Mouse (Mus musculus) ES-Bruce4 (cell line): ENCODE measurements around the gene Ndufc2. TPM values are rescaled to one million over a fixed set of nuclear protein-coding genes. Genes with fewer than 3 reads are reported as not detected.
"Not testable (repeated sequence)": the region's sequence is repeated elsewhere in the genome, so short reads cannot be mapped to it uniquely, and the experiment has no call there.

ENCODE experiments used
- H3K27ac ChIP-seq: 2 replicates; pipeline ENCODE4 v1.5.1; 2012; ENCODE audit warnings: low read length, inconsistent platforms; ENCODE audit not compliant: insufficient read depth
- H3K27me3 ChIP-seq: 2 replicates; pipeline ENCODE4 v1.6.1; 2012; ENCODE audit warnings: mild to moderate bottlenecking, low read length, inconsistent platforms; ENCODE audit not compliant: control insufficient read depth, poor library complexity, insufficient read depth, severe bottlenecking
- H3K36me3 ChIP-seq: 2 replicates; pipeline ENCODE4 v1.6.1; 2012; ENCODE audit warnings: inconsistent platforms, mild to moderate bottlenecking, low read length, moderate library complexity; ENCODE audit not compliant: control insufficient read depth, poor library complexity, insufficient read depth, severe bottlenecking
- H3K4me1 ChIP-seq: one replicate; pipeline ENCODE4 v1.8.1; 2011; ENCODE audit warnings: low read length; ENCODE audit not compliant: control insufficient read depth, insufficient read depth
- H3K4me3 ChIP-seq: 2 replicates; pipeline ENCODE4 v1.5.1; 2011; ENCODE audit warnings: low read depth, mild to moderate bottlenecking, low read length
- H3K9ac ChIP-seq: 2 replicates; pipeline ENCODE4 v1.6.1; 2012; ENCODE audit warnings: low read depth, mild to moderate bottlenecking, inconsistent platforms; ENCODE audit not compliant: poor library complexity, severe bottlenecking
- H3K9me3 ChIP-seq: replicated peaks from 2 replicates; pipeline ENCODE4 v1.6.1; 2012; ENCODE audit warnings: mild to moderate bottlenecking, low read length, inconsistent platforms; ENCODE audit not compliant: control insufficient read depth, poor library complexity, insufficient read depth, severe bottlenecking
- CTCF ChIP-seq: IDR thresholded peaks from one replicate; pipeline ENCODE4 v1.8.1; 2011; ENCODE audit warnings: low read depth, low read length
- EP300 ChIP-seq: IDR thresholded peaks from 2 replicates; pipeline ENCODE4 v1.6.1; 2011; ENCODE audit warnings: low read depth, low read length; ENCODE audit not compliant: insufficient read depth
- POLR2A ChIP-seq: IDR thresholded peaks from one replicate; pipeline ENCODE4 v1.8.1; 2011; ENCODE audit warnings: low read length; ENCODE audit not compliant: insufficient read depth
- polyA plus RNA-seq: library from polyadenylated mRNA; stranded (reverse); fragments of >200 nt; gene quantifications from 2 replicates; pipeline ENCODE4 v1.2.4, GENCODE M21; 2011; ENCODE audit warnings: low read depth; ENCODE audit not compliant: missing spikeins, insufficient read depth, insufficient read length

Ndufc2 gene
- polyA plus RNA-seq, 1 experiment = 161 TPM

DNA sequence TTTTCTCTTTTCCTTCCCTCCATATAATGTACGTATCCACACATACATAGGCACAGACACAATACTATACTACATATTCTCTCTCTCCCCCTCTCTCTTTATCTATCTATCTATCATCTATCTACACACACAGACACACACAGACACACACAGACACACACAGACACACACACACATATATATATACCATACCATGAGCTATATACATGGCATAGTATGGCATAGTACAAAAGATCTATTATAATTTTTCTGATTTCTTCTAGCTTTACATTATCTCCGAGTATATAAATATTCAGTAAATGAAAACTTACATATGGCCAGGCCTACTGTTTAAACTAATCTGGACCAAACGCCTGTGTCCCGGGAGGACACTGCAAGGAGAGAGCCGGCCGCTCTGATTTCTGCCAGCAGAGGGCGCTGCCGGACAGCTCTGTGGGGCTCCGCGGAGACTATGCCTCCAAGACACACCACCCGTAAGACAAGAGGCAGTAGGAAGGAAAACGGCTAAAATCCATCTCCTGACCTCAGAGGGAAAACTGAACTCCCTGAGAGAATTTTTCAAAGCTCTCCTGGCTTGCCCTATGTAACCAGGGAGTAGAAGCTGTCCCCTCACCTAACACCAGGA is 24.9 kb downstream of the Ndufc2 start:
- Histone ChIP-seq H3K4me1 (no peaks in the 10 kb centered on the region), H3K27ac (no peak overlapping the region), H3K27me3 (no peaks in the 10 kb centered on the region), H3K4me3 (no peak overlapping the region), H3K36me3 (no peaks in the 10 kb centered on the region), H3K9ac (no peak overlapping the region), H3K9me3 (no peaks in the 10 kb centered on the region)
- TF ChIP-seq EP300 (no peak), CTCF (peak; percentile 90), POLR2A (no peak)

DNA sequence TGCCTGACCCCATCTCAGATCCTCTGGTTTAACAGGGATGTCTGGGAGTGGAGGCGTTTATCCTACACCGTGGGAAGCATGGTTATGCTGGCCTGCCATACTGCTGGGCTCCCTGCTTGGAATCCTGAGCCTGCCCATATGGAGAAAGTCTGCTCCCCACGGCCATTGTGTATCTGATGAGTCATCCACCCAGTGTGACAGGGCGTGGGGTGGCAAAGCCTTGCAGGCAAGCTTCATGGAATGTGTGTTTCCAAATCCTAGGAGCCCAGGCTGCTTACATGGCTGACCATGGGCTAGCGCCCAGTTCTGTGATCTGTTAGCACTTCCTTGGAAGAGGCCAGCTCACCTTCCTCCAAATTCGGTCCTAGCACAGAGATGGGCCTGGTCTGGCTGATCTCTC is 26.8 kb downstream of the Ndufc2 start:
- Histone ChIP-seq H3K27ac (no peak overlapping the region), H3K9ac (no peak overlapping the region)
- no peak for TF ChIP-seq EP300
- TF ChIP-seq CTCF = no peak
- TF ChIP-seq POLR2A = no peak

DNA sequence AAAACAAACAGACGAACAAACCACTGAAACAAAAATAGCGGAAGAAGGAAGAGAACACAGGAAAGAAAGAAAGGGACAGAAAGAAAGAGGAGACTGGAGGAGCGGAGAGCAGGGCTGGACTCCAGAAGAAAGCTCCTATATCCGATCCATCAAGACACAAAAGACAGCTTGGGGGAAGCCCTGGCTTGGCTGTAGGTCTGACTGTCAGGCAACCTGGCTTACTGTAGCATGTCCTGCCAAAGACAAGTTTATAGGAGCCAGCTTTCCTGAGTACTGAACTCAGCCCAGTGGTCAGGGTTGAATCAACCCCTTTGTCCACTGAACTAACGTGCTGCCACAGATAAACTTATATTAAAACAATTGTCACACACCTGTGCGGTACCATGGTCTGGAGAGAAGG is 27.5 kb downstream of the Ndufc2 start:
- Histone ChIP-seq H3K4me3 (no peak overlapping the region), H3K27ac (no peak overlapping the region), H3K36me3 (no peaks in the 10 kb centered on the region), H3K4me1 (no peaks in the 10 kb centered on the region), H3K9ac (no peak overlapping the region), H3K27me3 (no peaks in the 10 kb centered on the region), H3K9me3 (no peaks in the 10 kb centered on the region)
- no peak for TF ChIP-seq EP300
- TF ChIP-seq CTCF = no peak
- no peak for TF ChIP-seq POLR2A

More for the DNA sequence above, 26.8 kb downstream of the Ndufc2 start:
- H3K4me3 ChIP-seq = no peak overlapping the region
- no peaks in the 10 kb centered on the region for H3K9me3 ChIP-seq
- H3K36me3 ChIP-seq = no peaks in the 10 kb centered on the region
- H3K4me1 ChIP-seq = no peaks in the 10 kb centered on the region
- H3K27me3 ChIP-seq = no peaks in the 10 kb centered on the region

DNA sequence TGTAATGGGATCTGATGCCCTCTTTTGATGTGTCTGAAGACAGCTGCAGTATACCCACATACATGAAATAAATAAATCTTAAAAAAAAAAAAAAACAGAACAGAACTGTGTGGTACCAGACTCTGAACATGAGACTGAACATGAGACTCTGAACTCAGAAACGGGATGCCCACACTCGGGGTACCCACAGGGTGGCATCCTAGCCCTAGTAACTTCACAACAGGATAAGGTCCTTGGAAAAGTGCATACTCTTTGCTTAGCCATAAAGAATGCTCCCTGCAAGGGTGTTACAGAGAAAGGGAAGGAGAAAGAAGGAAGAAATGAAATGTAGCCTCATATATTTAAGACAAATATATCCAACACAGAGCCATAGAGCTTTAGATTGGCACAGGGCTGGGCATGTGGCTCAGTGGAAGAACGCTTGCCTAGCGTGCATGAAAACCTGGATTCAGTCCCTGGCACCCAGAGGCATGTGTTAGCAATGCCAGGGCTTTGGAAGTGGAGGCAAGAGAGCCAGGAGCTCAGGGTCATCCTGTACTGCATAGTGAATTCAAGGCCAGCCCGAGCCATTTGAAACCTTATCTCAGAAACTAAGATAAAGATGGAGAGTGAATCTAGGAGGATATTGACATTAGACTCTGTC is 28.1 kb downstream of the Ndufc2 start:
- TF ChIP-seq EP300 = no peak
- no peak for TF ChIP-seq POLR2A
- TF ChIP-seq CTCF = no peak
- H3K4me3 ChIP-seq = no peak overlapping the region
- H3K9ac ChIP-seq = no peak overlapping the region
- no peak overlapping the region for H3K27ac ChIP-seq
- no peaks in the 10 kb centered on the region for H3K4me1 ChIP-seq
- no peaks in the 10 kb centered on the region for H3K9me3 ChIP-seq
- H3K36me3 ChIP-seq = no peaks in the 10 kb centered on the region
- no peaks in the 10 kb centered on the region for H3K27me3 ChIP-seq

DNA sequence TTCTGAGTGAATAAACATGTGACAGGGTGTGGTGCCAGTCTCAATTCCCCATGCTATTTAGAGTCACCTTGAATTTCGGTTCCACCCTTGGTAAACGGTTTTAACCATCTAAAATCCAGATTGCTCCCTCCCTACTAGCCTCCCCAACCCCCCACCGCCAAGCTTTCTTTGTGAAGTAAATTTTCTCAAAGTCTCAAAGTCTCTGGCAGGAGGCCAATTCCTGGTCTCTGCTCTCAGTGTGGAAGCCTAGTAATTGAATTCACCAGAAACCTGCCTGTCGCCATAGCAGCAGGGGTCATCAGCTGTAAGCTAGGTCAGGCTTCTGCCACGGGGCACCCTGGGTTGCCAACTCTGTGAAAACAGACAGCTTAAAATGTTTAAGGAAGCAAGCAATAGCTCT is 29.9 kb downstream of the Ndufc2 start:
- Histone ChIP-seq H3K4me3 (no peak overlapping the region), H3K27me3 (no peaks in the 10 kb centered on the region), H3K27ac (peak overlapping the region; percentile 92), H3K36me3 (no peaks in the 10 kb centered on the region), H3K9me3 (no peaks in the 10 kb centered on the region), H3K9ac (no peak overlapping the region), H3K4me1 (no peaks in the 10 kb centered on the region)
- no peak for TF ChIP-seq POLR2A
- 0 out of 2 replicates have a peak, but pooled peaks have one; percentile 13 for TF ChIP-seq EP300
- TF ChIP-seq CTCF = no peak

DNA sequence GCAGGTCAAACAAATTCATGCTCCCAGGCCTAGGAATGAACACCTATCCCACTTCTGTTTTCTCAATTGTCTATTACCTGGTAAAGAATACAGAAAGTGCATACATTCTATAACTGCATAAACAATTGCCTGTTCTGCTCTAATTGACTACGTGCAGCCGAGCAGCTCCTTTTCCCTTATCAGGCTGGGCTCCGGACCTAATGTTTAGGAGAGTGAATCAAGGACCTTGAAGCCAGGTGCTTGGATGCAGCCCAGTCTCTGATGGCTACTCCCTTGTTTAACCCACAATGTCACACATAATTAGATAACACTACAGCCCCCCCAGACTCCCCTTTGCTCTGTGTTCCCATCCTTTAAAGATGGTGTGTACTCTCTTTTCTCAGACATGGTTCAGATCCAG is 33.7 kb downstream of the Ndufc2 start:
- not testable (repeated sequence) for H3K4me1 ChIP-seq, H3K4me3 ChIP-seq, H3K36me3 ChIP-seq

DNA sequence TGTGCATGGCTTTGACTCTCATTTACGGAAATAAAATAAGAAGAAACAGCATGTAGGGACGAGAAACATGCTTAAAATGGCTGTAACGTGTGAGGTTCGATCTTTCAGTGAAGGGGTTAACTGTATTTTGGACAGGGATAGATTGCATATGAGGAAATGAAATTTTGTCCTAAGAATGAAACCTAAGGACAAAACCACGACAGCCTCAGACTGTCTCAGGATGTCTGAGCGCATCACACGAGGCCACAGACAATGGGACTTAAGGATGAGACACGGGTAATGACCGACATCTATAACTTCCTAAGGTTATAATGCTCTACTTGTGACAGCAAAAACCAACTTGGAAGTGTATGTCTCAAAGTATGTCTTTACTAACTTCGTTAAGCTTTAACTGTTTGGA is 34.7 kb downstream of the Ndufc2 start:
- no peak overlapping the region for H3K9ac ChIP-seq
- TF ChIP-seq POLR2A = no peak
- no peak for TF ChIP-seq EP300
- TF ChIP-seq CTCF = no peak
- H3K4me1 ChIP-seq = no peaks in the 10 kb centered on the region
- H3K27ac ChIP-seq = no peak overlapping the region
- no peaks in the 10 kb centered on the region for H3K27me3 ChIP-seq
- H3K9me3 ChIP-seq = no peaks in the 10 kb centered on the region
- no peak overlapping the region for H3K4me3 ChIP-seq
- H3K36me3 ChIP-seq = no peaks in the 10 kb centered on the region

More for the DNA sequence above, 33.7 kb downstream of the Ndufc2 start:
- not testable (repeated sequence) for H3K9ac ChIP-seq, H3K9me3 ChIP-seq, H3K27me3 ChIP-seq, H3K27ac ChIP-seq
